Mouse (Mus musculus) NIH3T3 (cell line): ENCODE measurements around the gene Eno2.

Source experiments
- DNase-seq: peaks from one replicate; pipeline ENCODE4 v3.0.0-alpha.2; 2012; ENCODE audit warnings: low read depth

Eno2 gene

GRCm38 (mm10) chr6:124759259-124759658 is 10.2 kb downstream of the Eno2 start:
- peak; percentile 92 for DNase-seq

- no peak for DNase-seq
Observed at GRCm38 (mm10) chr6:124758849-124759232, 10.6 kb downstream of the Eno2 start.

GRCm38 (mm10) chr6:124757909-124758848 is 11.3 kb downstream of the Eno2 start:
- peak; percentile 85 for DNase-seq

GRCm38 (mm10) chr6:124757351-124757880 is 12.1 kb downstream of the Eno2 start:
- DNase-seq, result no peak

GRCm38 (mm10) chr6:124756652-124757350 is 12.7 kb downstream of the Eno2 start:
- peak; percentile 94 for DNase-seq

- DNase-seq, result peak; percentile 85
Observed at GRCm38 (mm10) chr6:124755831-124756595, 13.5 kb downstream of the Eno2 start, which contains the start of the genes Gm45234 and Atn1. Gene Gm45234 (minus strand): TSS chr6:124756021. Gene Atn1 (minus strand): TSS chr6:124756524.

- peak; percentile 50 for DNase-seq
Observed at GRCm38 (mm10) chr6:124755306-124755705, 14.2 kb downstream of the Eno2 start.

- DNase-seq, result no peak
Observed at GRCm38 (mm10) chr6:124753861-124754260, 15.6 kb downstream of the Eno2 start.

- no peak for DNase-seq
Observed at GRCm38 (mm10) chr6:124750405-124750804, 19.1 kb downstream of the Eno2 start.

GRCm38 (mm10) chr6:124746654-124747632 is 22.5 kb downstream of the Eno2 start:
- no peak for DNase-seq

GRCm38 (mm10) chr6:124746296-124746605 is 23.2 kb downstream of the Eno2 start:
- no peak for DNase-seq

GRCm38 (mm10) chr6:124745490-124746295 is 23.8 kb downstream of the Eno2 start:
- peak; percentile 86 for DNase-seq

GRCm38 (mm10) chr6:124744755-124745321 is 24.6 kb downstream of the Eno2 start:
- DNase-seq, result no peak

GRCm38 (mm10) chr6:124743647-124744046 is 25.8 kb downstream of the Eno2 start:
- no peak for DNase-seq

GRCm38 (mm10) chr6:124742839-124743514 is 26.5 kb downstream of the Eno2 start:
- no peak for DNase-seq

GRCm38 (mm10) chr6:124741842-124742241 is 27.6 kb downstream of the Eno2 start:
- DNase-seq, result no peak

GRCm38 (mm10) chr6:124740888-124741761 is 28.3 kb downstream of the Eno2 start, which contains the start of gene Grcc10:
Gene Grcc10 (minus strand): TSS chr6:124741374.
- peak; percentile 94 for DNase-seq
